Mouse (Mus musculus) hindbrain, embryonic 14.5 days (tissue): ENCODE measurements at regions not wholly inside any gene's neighbourhood (a gene's known extent, or its start where the extent isn't known, plus 50 kb on each side); places are given as distances from the start of the nearest gene placed in this dataset.

ENCODE experiments used
- ATAC-seq: fragments of 200-750 bp; cut with Nextera tagmentation; 2 replicates; pipeline ENCODE4 v1.8.0; 2017; ENCODE audit warnings: moderate number of reproducible peaks, mild to moderate bottlenecking, moderate TSS enrichment, moderate library complexity; ENCODE audit not compliant: low FRiP score
- DNase-seq: peaks from one replicate; pipeline ENCODE4 v3.0.0-alpha.2; 2015; ENCODE audit warnings: low spot score
- H3K27ac ChIP-seq: fragments of 300-500 bp; sonication (generic); 2 replicates; pipeline ENCODE4 v1.5.1; 2014; ENCODE audit warnings: mild to moderate bottlenecking, moderate library complexity
- H3K27me3 ChIP-seq: fragments of 300-500 bp; sonication (generic); 2 replicates; pipeline ENCODE4 v1.6.1; 2014; ENCODE audit warnings: mild to moderate bottlenecking, low read length, mixed read lengths; ENCODE audit not compliant: control insufficient read depth, insufficient read depth
- H3K36me3 ChIP-seq: fragments of 300-500 bp; sonication (generic); replicated peaks from 2 replicates; pipeline ENCODE4 v1.6.1; 2014; ENCODE audit not compliant: control insufficient read depth, insufficient read depth
- H3K4me1 ChIP-seq: fragments of 300-500 bp; sonication (generic); replicated peaks from 2 replicates; pipeline ENCODE4 v1.6.1; 2014; ENCODE audit warnings: antibody characterized with exemption, low read length, mixed read lengths; ENCODE audit not compliant: control insufficient read depth, insufficient read depth
- H3K4me2 ChIP-seq: fragments of 300-500 bp; sonication (generic); replicated peaks from 2 replicates; pipeline ENCODE4 v1.6.1; 2014; ENCODE audit warnings: mild to moderate bottlenecking, moderate library complexity
- H3K4me3 ChIP-seq: fragments of 300-500 bp; sonication (generic); replicated peaks from 2 replicates; pipeline ENCODE4 v1.5.1; 2014; ENCODE audit warnings: mild to moderate bottlenecking, low read length
- H3K9ac ChIP-seq: fragments of 300-500 bp; sonication (generic); 2 replicates; pipeline ENCODE4 v1.6.1; 2014
- H3K9me3 ChIP-seq: fragments of 300-500 bp; sonication (generic); 2 replicates; pipeline ENCODE4 v1.6.1; 2016; ENCODE audit warnings: low read length; ENCODE audit not compliant: control insufficient read depth
- WGBS: fragments of 180-500 bp; shearing (Covaris S2); extraction: QIAGEN DNeasy Blood & Tissue Kit; methylation state at CpG from one replicate; pipeline ENCODE4 v1.1.7; 2014; 5-methylcytosine and 5-hydroxymethylcytosine counted together

DNA sequence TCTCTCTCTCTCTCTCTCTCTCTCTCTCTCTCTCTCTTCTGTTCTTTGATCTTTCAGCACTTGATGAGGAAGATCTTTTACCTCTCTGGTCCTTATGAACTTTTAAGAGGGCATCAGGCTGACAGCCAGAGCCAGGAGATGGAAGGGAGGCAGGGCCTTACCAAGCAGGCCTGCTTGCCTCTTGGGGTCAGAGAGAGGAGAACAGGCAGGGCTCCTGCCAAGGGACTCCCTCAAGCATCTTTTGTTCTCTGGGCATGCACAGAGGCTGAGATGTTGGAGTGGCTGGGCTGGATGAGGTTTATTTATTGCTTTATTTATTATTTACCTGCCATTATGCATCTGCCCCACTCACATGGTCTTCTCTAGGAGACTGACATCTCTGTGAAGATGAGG lies 278.5 kb downstream of the Psat1 start:
- ATAC-seq: no peak
- no peak overlapping the region for H3K9ac ChIP-seq

DNA sequence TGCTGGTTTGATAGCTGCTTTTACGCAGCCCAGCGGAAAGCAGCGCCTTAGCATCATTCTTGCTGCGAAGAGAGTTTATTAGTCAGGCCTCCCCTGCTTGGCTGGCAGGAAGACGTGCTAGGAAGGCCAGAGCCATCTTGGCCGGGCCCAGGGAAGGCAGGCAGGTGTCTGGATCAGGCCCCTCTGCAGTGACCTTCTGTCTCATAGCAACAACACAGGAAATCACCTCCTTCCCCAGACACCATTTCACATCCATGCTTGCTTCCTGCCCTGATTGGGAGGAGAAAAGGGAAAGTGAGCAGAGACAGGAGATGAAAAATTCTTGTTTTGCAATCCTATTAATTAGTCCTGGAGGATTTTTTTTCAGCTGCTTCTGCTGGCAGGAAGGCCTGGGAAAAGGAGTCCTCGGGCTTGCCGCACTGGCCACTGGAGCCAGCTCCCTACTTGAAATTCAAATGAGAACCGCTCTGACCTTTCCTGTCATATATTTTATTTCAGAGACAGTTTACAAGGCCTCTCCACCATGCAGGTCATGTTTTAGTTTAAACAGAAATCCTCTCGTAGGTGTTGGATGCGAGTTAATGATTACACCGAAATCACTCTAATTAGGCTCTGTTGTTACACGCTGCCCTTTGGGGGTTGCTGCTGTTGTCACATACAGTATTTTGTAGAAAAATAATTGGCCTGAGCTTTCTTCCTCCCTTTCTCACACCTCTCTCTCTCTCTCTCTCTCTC lies 279.1 kb downstream of the Psat1 start:
- no peaks in the 10 kb centered on the region for H3K9me3 ChIP-seq
- no peaks in the 10 kb centered on the region for H3K27me3 ChIP-seq
- H3K4me3 ChIP-seq: no peak overlapping the region
- DNase-seq (peak; percentile 56), ATAC-seq (peak; percentile 56; the same call in 1 of the 2 replicates)
- H3K27ac ChIP-seq: peak overlapping the region; percentile 44
- H3K4me1 ChIP-seq: peaks cover 27% of the 10 kb centered on the region
- WGBS: 17% methylated on average over 13 of the region's 13 CpGs
- H3K36me3 ChIP-seq: no peaks in the 10 kb centered on the region
- no peak overlapping the region for H3K4me2 ChIP-seq
- no peak overlapping the region for H3K9ac ChIP-seq

More for the DNA sequence above, 278.5 kb downstream of the Psat1 start:
- no peak for DNase-seq
- H3K9me3 ChIP-seq: no peaks in the 10 kb centered on the region
- no peak overlapping the region for H3K4me3 ChIP-seq
- H3K27me3 ChIP-seq: no peaks in the 10 kb centered on the region
- no peaks in the 10 kb centered on the region for H3K36me3 ChIP-seq
- H3K27ac ChIP-seq: peak overlapping the region; percentile 44
- H3K4me2 ChIP-seq: no peak overlapping the region
- H3K4me1 ChIP-seq: peaks cover 27% of the 10 kb centered on the region

DNA sequence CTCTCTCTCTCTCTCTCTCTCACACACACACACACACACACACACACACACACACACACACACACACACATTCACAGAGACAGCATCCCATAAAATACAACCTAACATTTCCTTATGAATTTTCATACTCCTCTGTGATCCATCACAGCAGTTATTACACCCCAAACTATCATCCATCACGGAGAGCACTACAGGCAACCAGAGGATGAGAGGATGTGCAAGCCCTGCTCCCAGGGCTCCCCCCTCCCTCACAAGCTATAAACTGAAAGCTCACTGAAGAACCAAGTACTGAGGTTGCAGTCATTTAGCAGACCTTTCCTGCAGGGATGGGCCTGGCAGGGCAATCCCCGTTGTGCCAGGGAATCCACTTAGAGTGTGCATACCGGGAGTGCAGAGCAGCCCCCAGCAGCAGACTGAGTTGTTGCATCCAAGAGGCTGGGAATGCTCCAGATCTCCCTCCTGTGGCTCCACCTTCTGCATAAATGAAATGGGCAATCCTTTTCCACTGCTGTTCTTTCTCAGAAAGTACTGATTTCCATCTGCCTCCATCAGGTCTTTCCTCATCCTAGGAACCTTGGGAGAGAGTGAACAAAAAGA lies 283.4 kb downstream of the Psat1 start:
- Histone ChIP-seq H3K4me1 (peaks cover 22% of the 10 kb centered on the region), H3K36me3 (no peaks in the 10 kb centered on the region), H3K4me2 (no peak overlapping the region), H3K27ac (no peak overlapping the region), H3K4me3 (no peak overlapping the region), H3K9me3 (no peaks in the 10 kb centered on the region), H3K27me3 (no peaks in the 10 kb centered on the region), H3K9ac (no peak overlapping the region)
- 43% methylated on average over 3 of the region's 3 CpGs for WGBS
- DNase-seq (no peak), ATAC-seq (peak; percentile 54; the same call in 1 of the 2 replicates)

DNA sequence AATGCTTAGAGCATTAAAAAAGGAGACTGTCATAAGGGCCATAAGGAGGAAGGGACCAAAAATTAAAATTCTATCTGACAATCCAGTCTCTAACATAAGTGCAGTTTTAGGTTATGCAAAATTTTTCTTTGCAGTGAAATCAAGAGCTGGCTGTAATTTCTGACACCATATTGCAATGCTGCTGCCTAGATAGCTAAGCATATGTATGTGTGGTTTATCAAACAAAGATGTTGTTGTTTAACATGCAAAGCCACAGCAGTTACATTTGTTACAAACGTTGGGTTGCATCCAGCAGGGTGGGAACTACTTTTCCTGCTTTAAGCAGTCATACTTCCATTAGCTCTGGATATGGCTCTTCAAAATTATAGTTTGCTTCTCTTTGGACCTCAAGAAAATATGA lies 288.5 kb downstream of the Psat1 start:
- Histone ChIP-seq H3K36me3 (no peaks in the 10 kb centered on the region), H3K4me3 (no peak overlapping the region), H3K9me3 (no peaks in the 10 kb centered on the region), H3K9ac (no peak overlapping the region), H3K4me1 (no peaks in the 10 kb centered on the region), H3K27me3 (no peaks in the 10 kb centered on the region), H3K27ac (no peak overlapping the region), H3K4me2 (no peak overlapping the region)
- 74% methylated on average over 1 of the region's 1 CpGs for WGBS
- ATAC-seq (no peak), DNase-seq (no peak)

DNA sequence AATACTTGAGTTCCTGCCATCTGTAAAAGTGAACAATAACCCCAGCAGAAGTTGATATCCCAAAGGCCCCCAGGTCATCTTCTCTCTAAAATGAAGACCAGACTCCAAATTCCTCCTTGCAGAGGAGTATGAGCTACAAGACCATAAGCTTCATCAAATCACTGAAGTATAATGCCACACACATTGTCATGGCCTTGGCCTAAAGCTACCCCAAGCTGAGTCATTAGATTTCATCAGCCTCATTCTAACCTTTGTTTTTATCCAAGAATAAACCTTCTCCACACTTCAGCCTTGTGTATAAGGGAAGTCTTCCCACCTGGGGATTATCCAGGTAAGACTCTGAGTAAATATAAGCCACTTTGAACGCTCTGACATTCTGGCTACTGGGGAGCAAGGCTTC lies 289.3 kb downstream of the Psat1 start:
- no peak overlapping the region for H3K4me2 ChIP-seq
- 89% methylated on average over 1 of the region's 1 CpGs for WGBS
- no peaks in the 10 kb centered on the region for H3K27me3 ChIP-seq
- H3K36me3 ChIP-seq: no peaks in the 10 kb centered on the region
- no peak overlapping the region for H3K27ac ChIP-seq
- no peak overlapping the region for H3K9ac ChIP-seq
- no peaks in the 10 kb centered on the region for H3K9me3 ChIP-seq
- no peak for ATAC-seq
- DNase-seq: no peak
- no peak overlapping the region for H3K4me3 ChIP-seq
- no peaks in the 10 kb centered on the region for H3K4me1 ChIP-seq

DNA sequence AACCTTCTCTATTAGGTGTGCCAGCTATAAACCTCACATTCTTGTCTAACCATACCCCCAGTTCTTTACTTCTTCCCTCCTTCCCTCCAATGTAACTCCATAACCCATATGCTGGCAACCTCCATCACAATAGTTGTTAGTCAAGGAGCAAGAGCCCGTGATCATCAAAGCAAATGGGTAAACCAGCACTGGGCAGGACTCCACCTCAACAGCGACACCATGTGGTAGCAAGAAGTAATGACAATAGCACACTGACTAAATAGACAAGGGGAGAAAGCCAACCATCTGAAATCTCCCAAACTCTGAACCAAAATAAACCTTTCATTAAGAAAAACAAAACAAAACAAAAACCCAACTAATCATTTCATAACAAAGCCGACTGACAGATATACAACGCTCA lies 297.8 kb downstream of the Psat1 start:
- H3K4me1 ChIP-seq: peaks cover 11% of the 10 kb centered on the region
- H3K9ac ChIP-seq: no peak overlapping the region
- WGBS: 22% methylated on average over 4 of the region's 4 CpGs
- no peak overlapping the region for H3K4me2 ChIP-seq
- DNase-seq (no peak), ATAC-seq (no peak)
- H3K27me3 ChIP-seq: peaks cover 5% of the 10 kb centered on the region; the same call in 1 of the 2 replicates
- no peaks in the 10 kb centered on the region for H3K9me3 ChIP-seq
- no peaks in the 10 kb centered on the region for H3K36me3 ChIP-seq
- no peak overlapping the region for H3K27ac ChIP-seq
- H3K4me3 ChIP-seq: no peak overlapping the region

DNA sequence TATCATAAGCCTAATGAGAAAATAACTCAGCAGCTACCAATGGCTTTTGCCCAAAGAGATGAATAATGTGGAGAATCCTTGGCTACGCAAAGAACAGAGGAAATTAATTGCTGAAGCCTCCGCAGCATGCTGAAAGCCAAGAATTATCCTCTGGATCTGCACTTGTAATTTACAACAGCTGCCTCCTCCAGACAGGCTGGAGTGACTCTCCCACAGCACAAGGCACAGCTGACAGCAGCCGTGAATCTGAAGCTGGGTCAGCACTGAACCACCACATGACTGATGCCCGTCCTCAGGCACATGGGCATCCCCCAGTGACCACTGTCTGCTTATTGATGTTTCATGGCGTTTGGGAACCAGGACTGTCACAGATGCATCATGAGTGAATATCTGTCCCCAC lies 299.8 kb downstream of the Psat1 start:
- DNase-seq: no peak
- 0 out of 2 replicates have a peak overlapping the region, but pooled peaks have one; percentile 11 for H3K27ac ChIP-seq

DNA sequence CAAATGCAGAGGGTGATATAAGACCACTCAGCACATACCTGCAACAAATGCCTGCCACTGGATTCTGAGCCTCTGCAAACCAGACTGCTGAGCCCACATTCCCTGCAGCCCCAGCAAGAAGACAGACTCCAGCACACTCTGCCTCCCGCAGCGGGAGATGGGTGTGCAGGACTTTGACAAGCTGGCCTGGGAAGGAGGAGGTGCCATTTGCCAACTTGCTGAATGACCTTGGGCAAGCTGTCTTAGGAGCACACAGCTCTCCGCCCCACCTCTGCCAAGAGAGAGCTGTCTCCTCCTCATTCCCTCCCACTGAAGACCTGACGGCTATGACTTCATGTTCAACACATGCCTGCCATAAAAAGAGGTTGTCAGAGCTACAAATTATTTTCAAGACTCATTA lies 302.4 kb downstream of the Psat1 start:
- no peak overlapping the region for H3K27ac ChIP-seq
- no peak overlapping the region for H3K4me2 ChIP-seq
- H3K4me1 ChIP-seq: peaks cover 11% of the 10 kb centered on the region
- no peaks in the 10 kb centered on the region for H3K27me3 ChIP-seq
- no peak overlapping the region for H3K4me3 ChIP-seq
- H3K36me3 ChIP-seq: no peaks in the 10 kb centered on the region
- ATAC-seq (no peak), DNase-seq (no peak)
- WGBS: 63% methylated on average over 4 of the region's 4 CpGs
- H3K9ac ChIP-seq: no peak overlapping the region
- H3K9me3 ChIP-seq: no peaks in the 10 kb centered on the region

More for the DNA sequence above, 299.8 kb downstream of the Psat1 start:
- Histone ChIP-seq H3K4me3 (no peak overlapping the region), H3K9me3 (no peaks in the 10 kb centered on the region), H3K9ac (no peak overlapping the region; the same call in 1 of the 2 replicates), H3K27me3 (peaks cover 5% of the 10 kb centered on the region; the same call in 1 of the 2 replicates), H3K4me1 (peaks cover 11% of the 10 kb centered on the region), H3K36me3 (no peaks in the 10 kb centered on the region), H3K4me2 (no peak overlapping the region)
- WGBS: 25% methylated on average over 5 of the region's 5 CpGs
- ATAC-seq: peak; percentile 73

DNA sequence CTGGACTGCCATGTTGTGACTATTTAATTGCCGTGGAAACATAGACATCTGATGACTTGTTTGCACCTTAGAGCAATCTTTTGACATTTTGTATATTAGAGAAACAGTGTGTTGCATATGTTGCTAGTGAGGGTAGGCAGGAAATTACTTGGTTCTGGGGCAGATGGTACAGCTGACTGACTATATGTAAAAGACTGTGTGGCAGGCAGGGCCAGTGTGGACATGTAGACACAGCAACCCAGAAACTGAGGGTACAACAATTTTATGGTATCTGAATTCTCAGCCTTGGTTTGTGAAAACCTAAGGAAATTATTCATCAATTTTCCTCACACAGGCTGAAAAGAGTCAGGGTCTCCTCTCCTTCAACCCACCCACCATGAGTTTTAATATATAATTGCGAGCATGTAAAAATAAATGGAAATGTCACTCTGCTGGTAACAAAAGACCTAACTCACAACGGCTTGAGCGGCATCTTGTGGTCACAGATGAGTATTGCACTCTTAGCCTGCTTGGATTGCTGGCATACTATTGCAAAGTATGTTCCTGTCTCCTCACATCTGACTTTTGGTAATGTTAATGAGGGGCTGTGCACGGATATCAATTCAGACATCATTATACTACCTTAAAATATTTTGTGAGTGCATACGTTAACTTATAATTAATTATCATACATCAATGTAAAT lies 329.8 kb downstream of the Psat1 start:
- no peak overlapping the region for H3K4me3 ChIP-seq
- DNase-seq (peak; percentile 86), ATAC-seq (no peak)
- H3K36me3 ChIP-seq: no peaks in the 10 kb centered on the region
- H3K27me3 ChIP-seq: no peaks in the 10 kb centered on the region
- H3K9me3 ChIP-seq: no peaks in the 10 kb centered on the region
- H3K4me2 ChIP-seq: no peak overlapping the region
- 14% methylated on average over 6 of the region's 6 CpGs for WGBS
- H3K9ac ChIP-seq: no peak overlapping the region
- no peak overlapping the region for H3K27ac ChIP-seq
- H3K4me1 ChIP-seq: peaks cover 9% of the 10 kb centered on the region
